Mouse (Mus musculus) hindbrain, embryonic 11.5 days (tissue): Measurements from ENCODE around the gene Proser3. TPM values are rescaled to one million over a fixed set of nuclear protein-coding genes. Genes with fewer than 3 reads are reported as not detected.
A peak's percentile ranks its signal among the peaks of the same experiment; 100 is the strongest.

Experiments used
- ATAC-seq: fragments of 200-750 bp; cut with Nextera tagmentation; 2 replicates; pipeline ENCODE4 v1.8.0; 2017; ENCODE audit warnings: mild to moderate bottlenecking, moderate TSS enrichment, moderate library complexity; ENCODE audit not compliant: low FRiP score
- DNase-seq: peaks from one replicate; pipeline ENCODE4 v3.0.0-alpha.2; 2015; ENCODE audit warnings: low spot score
- H3K27ac ChIP-seq: fragments of 300-500 bp; sonication (generic); 2 replicates; pipeline ENCODE4 v1.5.1; 2014; ENCODE audit warnings: mild to moderate bottlenecking, low read depth, low read length
- H3K27me3 ChIP-seq: fragments of 300-500 bp; sonication (generic); 2 replicates; pipeline ENCODE4 v1.6.1; 2014; ENCODE audit warnings: mild to moderate bottlenecking, low read length, moderate library complexity, mixed read lengths; ENCODE audit not compliant: control insufficient read depth, insufficient read depth
- H3K36me3 ChIP-seq: fragments of 300-500 bp; sonication (generic); 2 replicates; pipeline ENCODE4 v1.6.1; 2014; ENCODE audit warnings: mild to moderate bottlenecking, low read length, moderate library complexity, mixed read lengths; ENCODE audit not compliant: control insufficient read depth, insufficient read depth
- H3K4me1 ChIP-seq: fragments of 300-500 bp; sonication (generic); replicated peaks from 2 replicates; pipeline ENCODE4 v1.6.1; 2014; ENCODE audit warnings: low read length, mixed read lengths; ENCODE audit not compliant: control insufficient read depth, insufficient read depth
- H3K4me2 ChIP-seq: fragments of 300-500 bp; sonication (generic); replicated peaks from 2 replicates; pipeline ENCODE4 v1.6.1; 2014; ENCODE audit warnings: mild to moderate bottlenecking, low read depth, low read length
- H3K4me3 ChIP-seq: fragments of 300-500 bp; sonication (generic); 2 replicates; pipeline ENCODE4 v1.5.1; 2014; ENCODE audit warnings: low read depth, low read length
- H3K9ac ChIP-seq: fragments of 300-500 bp; sonication (generic); 2 replicates; pipeline ENCODE4 v1.6.1; 2014; ENCODE audit warnings: low read depth, low read length
- H3K9me3 ChIP-seq: fragments of 300-500 bp; sonication (generic); 2 replicates; pipeline ENCODE4 v1.6.1; 2016; ENCODE audit warnings: low read length; ENCODE audit not compliant: control insufficient read depth
- WGBS: fragments of 180-500 bp; shearing (Covaris S2); extraction: QIAGEN DNeasy Blood & Tissue Kit; methylation state at CpG from one replicate; pipeline ENCODE4 v1.1.7; 2014; 5-methylcytosine and 5-hydroxymethylcytosine counted together
- polyA plus RNA-seq: library from polyadenylated mRNA; unstranded; fragments of >200 nt; fragmentation: Nextera tagmentation; extraction: Ambion mirVana; gene quantifications from 2 replicates; pipeline ENCODE4 v1.2.1, GENCODE M21; 2014

The Proser3 gene
- polyA plus RNA-seq, 1 experiment from 2014 or later, result 18.4 TPM

DNA sequence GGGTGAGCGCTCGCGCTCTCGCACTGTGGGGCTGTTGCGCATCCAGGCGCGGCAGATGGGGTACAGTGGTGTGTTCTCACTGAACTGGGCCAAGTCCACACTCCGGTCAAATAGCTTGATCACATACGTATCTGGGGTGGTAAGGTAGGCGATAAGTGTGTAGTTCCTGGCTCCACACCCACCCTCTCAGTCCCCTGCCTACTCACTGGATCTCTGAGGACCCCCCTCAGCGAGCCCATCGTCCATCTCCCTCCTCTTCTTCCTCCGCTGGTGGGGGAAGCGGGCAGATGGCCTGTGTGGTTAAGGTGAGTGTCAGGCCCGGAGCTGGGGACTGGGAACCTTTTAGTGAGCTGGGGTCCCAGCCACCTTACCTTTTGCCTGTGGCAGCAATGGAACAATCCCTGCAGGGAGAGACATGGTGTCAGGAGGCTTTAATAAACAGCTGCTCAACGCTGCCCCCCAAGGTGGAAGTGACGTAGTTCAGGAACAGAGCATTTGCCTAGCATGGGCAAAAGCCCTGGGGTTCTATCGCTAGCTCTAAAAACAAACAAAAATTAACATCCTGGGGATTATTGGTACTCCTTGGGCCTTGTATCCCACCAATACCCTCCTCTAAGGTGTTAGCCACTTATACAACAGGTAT lies 4.9 kb upstream of the Proser3 start:
- H3K27ac ChIP-seq, result no peak overlapping the region
- WGBS, result 94% methylated on average over 18 of the region's 18 CpGs
- no peaks in the 10 kb centered on the region for H3K27me3 ChIP-seq
- peaks cover 3% of the 10 kb centered on the region for H3K4me1 ChIP-seq
- no peak for ATAC-seq
- no peaks in the 10 kb centered on the region for H3K9me3 ChIP-seq
- peak; percentile 37 for DNase-seq
- no peak overlapping the region for H3K4me3 ChIP-seq
- H3K9ac ChIP-seq, result no peak overlapping the region
- H3K4me2 ChIP-seq, result no peak overlapping the region
- H3K36me3 ChIP-seq, result 0 out of 2 replicates have a peak, but pooled peaks cover 5% of the 10 kb centered on the region

DNA sequence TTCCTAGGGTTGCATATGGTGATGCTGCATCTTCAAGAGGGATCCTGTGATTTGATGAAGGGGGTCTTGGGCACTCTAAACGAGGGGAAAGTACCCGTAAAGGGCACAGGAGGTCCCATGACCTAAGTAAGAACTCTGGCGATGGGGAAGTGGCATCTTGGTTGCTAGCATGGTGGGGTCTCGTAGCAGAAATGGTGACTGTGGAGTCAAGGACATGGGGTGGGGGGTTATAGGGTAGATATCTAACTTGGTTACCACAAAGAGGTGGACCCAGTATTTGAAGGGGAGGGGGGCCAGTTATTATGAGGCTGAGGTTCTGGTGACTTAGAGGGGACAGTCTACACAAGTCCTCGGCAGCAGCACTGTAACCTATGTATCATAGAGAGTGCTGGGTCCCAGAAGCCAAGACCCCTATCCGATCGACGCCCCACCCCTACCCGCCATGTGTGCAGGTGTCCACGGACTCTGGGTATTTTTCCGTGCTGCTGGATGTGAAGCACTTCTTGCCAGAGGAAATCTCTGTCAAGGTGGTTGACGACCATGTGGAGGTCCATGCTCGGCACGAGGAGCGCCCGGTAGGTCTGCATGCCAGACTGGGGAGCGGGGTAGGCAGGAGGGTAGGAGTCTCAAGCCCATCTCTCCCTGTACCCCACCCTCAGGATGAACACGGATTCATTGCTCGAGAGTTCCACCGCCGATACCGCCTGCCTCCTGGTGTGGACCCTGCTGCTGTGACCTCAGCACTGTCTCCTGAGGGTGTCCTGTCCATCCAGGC lies 1.9 kb upstream of the Proser3 start:
- Histone ChIP-seq H3K4me2 (peak overlapping the region; percentile 88), H3K9me3 (no peaks in the 10 kb centered on the region), H3K4me1 (peaks cover 3% of the 10 kb centered on the region), H3K36me3 (0 out of 2 replicates have a peak, but pooled peaks cover 5% of the 10 kb centered on the region), H3K9ac (peak overlapping the region; percentile 64; the same call in 1 of the 2 replicates), H3K4me3 (peak overlapping the region; percentile 56; the same call in 1 of the 2 replicates), H3K27me3 (no peaks in the 10 kb centered on the region), H3K27ac (no peak overlapping the region)
- no peak for ATAC-seq
- no peak for DNase-seq
- 87% methylated on average over 22 of the region's 22 CpGs for WGBS

GRCm38 (mm10) chr7:30553021-30553589 lies 1.0 kb upstream of the Proser3 start:
- H3K27ac ChIP-seq, result 0 out of 2 replicates have a peak overlapping the region, but pooled peaks have one; percentile 11

GRCm38 (mm10) chr7:30551445-30552101 lies 526 bp downstream of the Proser3 start:
- Histone ChIP-seq H3K9ac (peak overlapping the region; percentile 64), H3K9me3 (no peaks in the 10 kb centered on the region), H3K36me3 (0 out of 2 replicates have a peak, but pooled peaks cover 3% of the 10 kb centered on the region), H3K4me1 (peaks cover 3% of the 10 kb centered on the region; the same call in 1 of the 2 replicates), H3K4me2 (peak overlapping the region; percentile 88), H3K27ac (peak overlapping the region; percentile 82), H3K4me3 (peak overlapping the region; percentile 56), H3K27me3 (no peaks in the 10 kb centered on the region)
- DNase-seq, result no peak
- 4% methylated on average over 10 of the region's 10 CpGs for WGBS
- ATAC-seq, result peak; percentile 74

More at GRCm38 (mm10) chr7:30553021-30553589, 1.0 kb upstream of the Proser3 start:
- H3K36me3 ChIP-seq, result 0 out of 2 replicates have a peak, but pooled peaks cover 5% of the 10 kb centered on the region
- peaks cover 3% of the 10 kb centered on the region for H3K4me1 ChIP-seq
- peak overlapping the region; percentile 56 for H3K4me3 ChIP-seq
- no peaks in the 10 kb centered on the region for H3K9me3 ChIP-seq
- 7% methylated on average over 23 of the region's 23 CpGs for WGBS
- H3K4me2 ChIP-seq, result peak overlapping the region; percentile 88
- peak overlapping the region; percentile 64 for H3K9ac ChIP-seq
- ATAC-seq (no peak), DNase-seq (peak; percentile 20)
- no peaks in the 10 kb centered on the region for H3K27me3 ChIP-seq

DNA sequence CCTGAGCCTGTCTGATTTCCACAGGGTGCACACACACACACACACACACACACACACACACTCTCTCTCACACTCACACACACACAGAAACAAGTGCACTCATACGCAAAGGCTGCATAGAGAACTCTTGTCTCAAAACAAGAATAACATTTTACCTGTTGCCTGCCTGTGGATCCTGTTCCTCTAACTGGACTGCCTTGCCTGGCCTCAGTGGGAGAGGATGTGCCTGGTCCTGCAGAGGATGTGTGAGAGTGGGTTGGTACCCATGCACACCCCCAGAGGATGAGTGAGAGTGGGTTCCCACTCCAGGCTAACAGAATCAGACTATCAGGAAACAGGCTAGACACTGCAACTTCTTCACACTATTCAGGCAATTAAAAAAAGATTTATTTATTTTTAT lies 1.5 kb downstream of the Proser3 start:
- 0 out of 2 replicates have a peak, but pooled peaks cover 3% of the 10 kb centered on the region for H3K36me3 ChIP-seq
- H3K27me3 ChIP-seq, result no peaks in the 10 kb centered on the region
- ATAC-seq (no peak), DNase-seq (no peak)
- H3K9ac ChIP-seq, result no peak overlapping the region
- H3K27ac ChIP-seq, result no peak overlapping the region
- WGBS, result 100% methylated on average over 1 of the region's 1 CpGs
- H3K9me3 ChIP-seq, result no peaks in the 10 kb centered on the region
- H3K4me3 ChIP-seq, result no peak overlapping the region
- no peak overlapping the region for H3K4me2 ChIP-seq
- H3K4me1 ChIP-seq, result peaks cover 3% of the 10 kb centered on the region; the same call in 1 of the 2 replicates

GRCm38 (mm10) chr7:30549880-30550279 lies 2.2 kb downstream of the Proser3 start:
- H3K27me3 ChIP-seq, result no peaks in the 10 kb centered on the region
- peaks cover 3% of the 10 kb centered on the region; the same call in 1 of the 2 replicates for H3K4me1 ChIP-seq
- no peak for ATAC-seq
- no peak overlapping the region for H3K9ac ChIP-seq
- no peaks in the 10 kb centered on the region for H3K36me3 ChIP-seq
- no peak for DNase-seq
- H3K27ac ChIP-seq, result no peak overlapping the region
- H3K4me2 ChIP-seq, result no peak overlapping the region
- H3K4me3 ChIP-seq, result no peak overlapping the region
- H3K9me3 ChIP-seq, result no peaks in the 10 kb centered on the region
- WGBS, result 90% methylated on average over 2 of the region's 2 CpGs

DNA sequence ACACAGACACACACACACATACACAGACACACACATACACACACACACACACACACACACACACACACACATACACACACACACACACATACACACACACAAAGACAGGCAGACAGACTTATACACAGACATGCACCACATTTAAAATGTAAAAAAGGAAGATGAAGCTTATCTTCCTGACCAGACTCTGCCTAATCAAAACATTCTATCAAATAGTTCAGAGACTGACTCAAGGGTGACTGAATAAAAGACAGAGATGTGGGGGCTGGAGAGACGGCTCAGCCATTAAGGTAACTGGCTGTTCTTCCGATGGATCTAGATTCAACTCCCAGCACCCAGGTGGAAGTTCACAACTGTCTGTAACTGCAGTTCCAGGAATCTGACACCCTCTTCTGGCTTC lies 7.8 kb downstream of the Proser3 start:
- Histone ChIP-seq H3K9me3 (no peaks in the 10 kb centered on the region), H3K27me3 (no peaks in the 10 kb centered on the region), H3K4me3 (no peak overlapping the region), H3K4me1 (no peaks in the 10 kb centered on the region), H3K36me3 (no peaks in the 10 kb centered on the region), H3K27ac (no peak overlapping the region), H3K9ac (no peak overlapping the region), H3K4me2 (no peak overlapping the region)
- no peak for ATAC-seq
- WGBS, result 93% methylated on average over 2 of the region's 2 CpGs
- no peak for DNase-seq

DNA sequence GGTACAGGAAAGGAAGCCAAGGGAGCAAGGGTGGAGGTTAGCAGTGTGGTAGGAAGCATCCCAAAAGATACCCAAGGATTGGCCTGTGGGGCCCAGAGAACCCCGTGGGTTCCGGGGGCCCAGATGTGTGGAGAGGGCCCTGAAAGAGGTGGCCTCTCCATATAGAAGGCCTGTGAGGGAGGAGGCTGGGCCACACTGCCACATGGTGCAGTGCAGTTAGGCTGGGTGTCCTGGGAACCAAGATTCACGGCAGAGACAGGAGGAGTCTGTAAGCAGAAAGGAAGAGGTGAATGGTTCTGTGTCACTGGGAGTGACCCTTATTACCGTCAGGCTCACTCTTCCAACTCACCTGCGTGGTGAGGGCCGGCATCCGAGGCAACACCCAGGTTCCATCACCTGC lies 11.5 kb downstream of the Proser3 start:
- Histone ChIP-seq H3K36me3 (no peaks in the 10 kb centered on the region), H3K4me1 (peaks cover 2% of the 10 kb centered on the region; the same call in 1 of the 2 replicates), H3K9me3 (no peaks in the 10 kb centered on the region), H3K4me2 (no peak overlapping the region), H3K27me3 (no peaks in the 10 kb centered on the region), H3K27ac (no peak overlapping the region), H3K9ac (no peak overlapping the region), H3K4me3 (no peak overlapping the region)
- DNase-seq (no peak), ATAC-seq (no peak)
- WGBS, result 91% methylated on average over 7 of the region's 7 CpGs
